Mouse (Mus musculus) limb, embryonic 14.5 days (tissue): ENCODE measurements around the gene Sfr1. TPM values are rescaled to one million over a fixed set of nuclear protein-coding genes. Genes with fewer than 3 reads are reported as not detected.

ENCODE experiments used
- ATAC-seq: fragments of 200-750 bp; cut with Nextera tagmentation; 2 replicates; pipeline ENCODE4 v1.8.0; 2017; ENCODE audit warnings: low read depth, moderate number of reproducible peaks, moderate TSS enrichment; ENCODE audit not compliant: low FRiP score
- DNase-seq: peaks from one replicate; pipeline ENCODE4 v3.0.0-alpha.2; 2015; ENCODE audit warnings: low spot score
- H3K27ac ChIP-seq: fragments of 300-500 bp; sonication (generic); replicated peaks from 2 replicates; pipeline ENCODE4 v1.5.1; 2014; ENCODE audit warnings: low read depth, mild to moderate bottlenecking, low read length, moderate library complexity, mixed read lengths
- H3K27me3 ChIP-seq: fragments of 300-500 bp; sonication (generic); 2 replicates; pipeline ENCODE4 v1.6.1; 2014; ENCODE audit warnings: low read length, mixed read lengths; ENCODE audit not compliant: control insufficient read depth, insufficient read depth
- H3K36me3 ChIP-seq: fragments of 300-500 bp; sonication (generic); 2 replicates; pipeline ENCODE4 v1.6.1; 2014; ENCODE audit warnings: mild to moderate bottlenecking, low read length, moderate library complexity, mixed read lengths; ENCODE audit not compliant: control insufficient read depth, insufficient read depth
- H3K4me1 ChIP-seq: fragments of 300-500 bp; sonication (generic); 2 replicates; pipeline ENCODE4 v1.6.1; 2014; ENCODE audit warnings: antibody characterized with exemption, low read length, mixed read lengths; ENCODE audit not compliant: control insufficient read depth, insufficient read depth
- H3K4me2 ChIP-seq: fragments of 300-500 bp; sonication (generic); replicated peaks from 2 replicates; pipeline ENCODE4 v1.6.1; 2014; ENCODE audit warnings: low read depth, mild to moderate bottlenecking, low read length, moderate library complexity; ENCODE audit not compliant: severe bottlenecking
- H3K4me3 ChIP-seq: fragments of 300-500 bp; sonication (generic); replicated peaks from 2 replicates; pipeline ENCODE4 v1.5.1; 2014; ENCODE audit warnings: low read length
- H3K9ac ChIP-seq: fragments of 300-500 bp; sonication (generic); 2 replicates; pipeline ENCODE4 v1.6.1; 2014; ENCODE audit warnings: mild to moderate bottlenecking, low read depth, low read length, moderate library complexity; ENCODE audit not compliant: severe bottlenecking
- H3K9me3 ChIP-seq: fragments of 300-500 bp; sonication (generic); 2 replicates; pipeline ENCODE4 v1.6.1; 2016; ENCODE audit warnings: low read length; ENCODE audit not compliant: control insufficient read depth
- POLR2A ChIP-seq: fragments of 200-500 bp; IDR thresholded peaks from 2 replicates; pipeline ENCODE4 v1.8.0; 2012; ENCODE audit warnings: inconsistent platforms, mild to moderate bottlenecking, moderate library complexity, borderline replicate concordance; ENCODE audit not compliant: insufficient read depth, insufficient read length; ENCODE audit errors: extremely low read depth
- WGBS: fragments of 180-500 bp; shearing (Covaris S2); extraction: QIAGEN DNeasy Blood & Tissue Kit; methylation state at CpG from one replicate; pipeline ENCODE4 v1.1.7; 2014; 5-methylcytosine and 5-hydroxymethylcytosine counted together
- microRNA-seq: library from miRNA; unstranded; fragments of <30 nt; microRNA quantifications from one replicate; pipeline ENCODE4, GENCODE M21; 2016
- polyA plus RNA-seq, 2 experiments: library from polyadenylated mRNA; depleted of rRNA in 1 of 2; stranded (reverse) in 1 of 2; unstranded in 1 of 2; fragments of >200 nt; fragmentation: Nextera tagmentation in 1 of 2; extraction: Ambion mirVana in 1 of 2; gene quantifications; 2 replicates each; pipeline versions ENCODE4 v1.2.1 to v1.2.3; 2012 to 2014

The Sfr1 gene
- polyA plus RNA-seq, 2 experiments = 176 to 319 TPM

DNA sequence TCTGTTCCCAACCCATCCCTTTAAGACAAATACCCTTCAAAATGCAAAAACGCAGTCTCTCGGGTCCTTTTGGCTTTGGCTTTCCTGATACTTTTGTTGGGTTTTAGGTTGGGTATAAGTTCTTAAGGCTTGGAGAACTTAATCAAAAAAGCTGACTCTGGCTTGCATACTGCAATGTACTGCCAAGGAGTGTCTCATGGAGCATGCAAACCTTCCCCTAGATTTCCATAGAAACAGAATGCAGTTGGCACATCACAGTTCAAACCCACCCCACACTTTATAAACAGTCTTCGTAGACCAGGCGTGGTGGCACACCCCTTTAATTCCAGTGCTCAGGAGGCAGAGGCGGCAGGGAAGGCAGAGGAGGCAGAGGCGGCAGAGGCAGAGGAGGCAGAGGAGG lies 46.4 kb downstream of the Sfr1 start:
- Histone ChIP-seq H3K4me1 (no peaks in the 10 kb centered on the region), H3K36me3 (no peaks in the 10 kb centered on the region), H3K4me2 (no peak overlapping the region), H3K9me3 (no peaks in the 10 kb centered on the region), H3K9ac (no peak overlapping the region), H3K27ac (no peak overlapping the region), H3K27me3 (no peaks in the 10 kb centered on the region), H3K4me3 (no peak overlapping the region)
- TF ChIP-seq POLR2A = no peak
- ATAC-seq (no peak), DNase-seq (no peak)
- 70% methylated on average over 6 of the region's 6 CpGs for WGBS

DNA sequence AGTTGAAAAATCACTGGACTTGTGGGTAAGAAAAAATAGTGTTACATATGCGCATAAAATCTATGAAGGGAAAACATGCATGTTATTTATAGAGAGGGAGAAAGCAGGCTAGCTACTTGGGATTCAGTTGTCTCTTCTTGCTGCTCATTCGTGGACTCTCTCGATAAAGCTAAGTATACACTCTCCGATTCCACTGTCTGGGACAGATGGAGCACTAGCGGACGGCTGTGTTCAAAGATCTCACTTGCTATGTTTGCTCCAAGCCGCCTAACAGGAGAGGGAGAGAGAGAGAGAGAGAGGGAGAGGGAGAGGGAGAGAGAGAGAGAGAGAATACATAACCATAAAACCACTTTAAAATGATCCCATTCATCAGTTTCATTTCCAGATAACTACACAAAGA lies 48.7 kb downstream of the Sfr1 start:
- Histone ChIP-seq H3K4me1 (no peaks in the 10 kb centered on the region), H3K4me3 (no peak overlapping the region), H3K9ac (no peak overlapping the region), H3K27me3 (no peaks in the 10 kb centered on the region), H3K27ac (no peak overlapping the region), H3K4me2 (no peak overlapping the region), H3K36me3 (no peaks in the 10 kb centered on the region), H3K9me3 (no peaks in the 10 kb centered on the region)
- WGBS = 92% methylated on average over 7 of the region's 7 CpGs
- no peak for ATAC-seq
- TF ChIP-seq POLR2A = no peak
- no peak for DNase-seq

GRCm38 (mm10) chr19:47780972-47781371 lies 49.5 kb downstream of the Sfr1 start:
- no peaks in the 10 kb centered on the region for H3K9me3 ChIP-seq
- DNase-seq (no peak), ATAC-seq (no peak)
- H3K27ac ChIP-seq = no peak overlapping the region
- WGBS = 80% methylated on average over 11 of the region's 11 CpGs
- H3K27me3 ChIP-seq = no peaks in the 10 kb centered on the region
- H3K4me3 ChIP-seq = no peak overlapping the region
- H3K4me1 ChIP-seq = no peaks in the 10 kb centered on the region
- no peak for TF ChIP-seq POLR2A
- no peak overlapping the region for H3K9ac ChIP-seq
- no peak overlapping the region for H3K4me2 ChIP-seq
- H3K36me3 ChIP-seq = no peaks in the 10 kb centered on the region

DNA sequence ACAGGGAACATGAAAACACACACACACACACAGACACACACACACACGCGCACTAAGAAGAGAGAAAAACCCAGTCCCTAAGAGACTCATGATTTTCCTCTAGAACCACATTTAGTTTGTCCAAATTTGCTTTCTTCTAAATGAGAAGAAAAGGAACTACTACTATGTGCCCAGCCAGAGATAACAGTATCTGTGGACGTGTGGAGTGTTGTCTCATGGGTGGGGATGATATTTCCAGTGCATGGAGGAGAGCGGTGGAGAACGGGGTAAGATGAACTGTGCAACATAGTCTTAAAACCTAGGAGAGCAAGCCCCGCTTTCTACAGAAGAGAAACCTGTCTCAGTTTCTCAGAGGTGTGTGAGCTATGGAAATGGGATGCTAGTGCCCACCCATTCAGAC lies 52.4 kb downstream of the Sfr1 start:
- H3K27ac ChIP-seq = no peak overlapping the region
- no peak overlapping the region for H3K4me3 ChIP-seq
- H3K4me1 ChIP-seq = no peaks in the 10 kb centered on the region
- no peak for ATAC-seq
- no peak overlapping the region for H3K9ac ChIP-seq
- no peaks in the 10 kb centered on the region for H3K36me3 ChIP-seq
- DNase-seq = no peak
- no peaks in the 10 kb centered on the region for H3K9me3 ChIP-seq
- TF ChIP-seq POLR2A = no peak
- no peak overlapping the region for H3K4me2 ChIP-seq
- no peaks in the 10 kb centered on the region for H3K27me3 ChIP-seq
- WGBS = 86% methylated on average over 6 of the region's 6 CpGs

Small RNAs within 50 kb of the gene (microRNA-seq; reads per million reads assigned to microRNA genes)
- gene Mir8090 = not detected

Other genes starting within 250 kb of the Sfr1 start
- 37.6 and 39.1 TPM in 2 replicates for gene Stn1, start 194.2 kb upstream of the Sfr1 start, polyA plus RNA-seq (2012; rRNA removed)
- gene Stn1, start 194.2 kb upstream of the Sfr1 start, polyA plus RNA-seq (2014; fragmentation: Nextera tagmentation; extraction: Ambion mirVana) = 53.6 and 56.3 TPM in 2 replicates
- gene Slk, start 152.0 kb upstream of the Sfr1 start, polyA plus RNA-seq (2012; rRNA removed) = 27.6 and 40.0 TPM in 2 replicates
- gene Slk, start 152.0 kb upstream of the Sfr1 start, polyA plus RNA-seq (2014; fragmentation: Nextera tagmentation; extraction: Ambion mirVana) = 19.2 and 22.0 TPM in 2 replicates
- 33.8 and 35.3 TPM in 2 replicates for gene Col17a1, start 39.6 kb upstream of the Sfr1 start, polyA plus RNA-seq (2012; rRNA removed)
- 29.7 and 31.1 TPM in 2 replicates for gene Col17a1, start 39.6 kb upstream of the Sfr1 start, polyA plus RNA-seq (2014; fragmentation: Nextera tagmentation; extraction: Ambion mirVana)
- gene Gsto1, start 123.3 kb downstream of the Sfr1 start, polyA plus RNA-seq (2012; rRNA removed) = 71.3 and 79.9 TPM in 2 replicates
- gene Gsto1, start 123.3 kb downstream of the Sfr1 start, polyA plus RNA-seq (2014; fragmentation: Nextera tagmentation; extraction: Ambion mirVana) = 132 and 134 TPM in 2 replicates
- gene Gsto2, start 133.9 kb downstream of the Sfr1 start, polyA plus RNA-seq (2012; rRNA removed) = 1.2 and 1.6 TPM in 2 replicates
- gene Gsto2, start 133.9 kb downstream of the Sfr1 start, polyA plus RNA-seq (2014; fragmentation: Nextera tagmentation; extraction: Ambion mirVana) = 0.87 and 1.4 TPM in 2 replicates
- 0.05 and 0.08 TPM in 2 replicates for gene Cfap43, start 187.6 kb downstream of the Sfr1 start, polyA plus RNA-seq (2012; rRNA removed)
- 0.11 TPM in 2 replicates for gene Cfap43, start 187.6 kb downstream of the Sfr1 start, polyA plus RNA-seq (2014; fragmentation: Nextera tagmentation; extraction: Ambion mirVana)
- gene Itprip, start 187.6 kb downstream of the Sfr1 start, polyA plus RNA-seq (2012; rRNA removed) = 14.4 and 16.5 TPM in 2 replicates
- 17.1 and 18.4 TPM in 2 replicates for gene Itprip, start 187.6 kb downstream of the Sfr1 start, polyA plus RNA-seq (2014; fragmentation: Nextera tagmentation; extraction: Ambion mirVana)
- gene Cfap58, start 206.0 kb downstream of the Sfr1 start, polyA plus RNA-seq (2012; rRNA removed) = 0.05 TPM in 1 of 2 replicates, not detected in the other
- 0.07 TPM in 1 of 2 replicates, not detected in the other for gene Cfap58, start 206.0 kb downstream of the Sfr1 start, polyA plus RNA-seq (2014; fragmentation: Nextera tagmentation; extraction: Ambion mirVana)